Mouse (Mus musculus) heart, adult 2 months (tissue): ENCODE results near the gene Gm3336. TPM values are rescaled to one million over a fixed set of nuclear protein-coding genes. Genes with fewer than 3 reads are reported as not detected.

Experiments used
- DNase-seq, 2 experiments: peaks; one replicate each; pipeline ENCODE4 v3.0.0; 2021
- H3K27ac ChIP-seq: fragments of 200-600 bp; 2 replicates; pipeline ENCODE4 v1.8.1; 2022
- H3K27me3 ChIP-seq: fragments of 200-500 bp; 2 replicates; pipeline ENCODE4 v1.6.1; 2012; ENCODE audit warnings: mild to moderate bottlenecking, low read length, inconsistent platforms, mixed read lengths; ENCODE audit not compliant: control insufficient read depth, insufficient read depth
- H3K36me3 ChIP-seq: fragments of 200-500 bp; 2 replicates; pipeline ENCODE4 v1.6.1; 2012; ENCODE audit warnings: low read length, inconsistent platforms; ENCODE audit not compliant: control insufficient read depth, insufficient read depth
- H3K4me1 ChIP-seq: fragments of 200-500 bp; 2 replicates; pipeline ENCODE4 v1.6.1; 2011; ENCODE audit warnings: low read length; ENCODE audit not compliant: control insufficient read depth, insufficient read depth
- H3K4me3 ChIP-seq: fragments of 200-600 bp; 2 replicates; pipeline ENCODE4 v1.8.1; 2022
- H3K79me2 ChIP-seq: fragments of 200-500 bp; replicated peaks from 2 replicates; pipeline ENCODE4 v1.6.1; 2012; ENCODE audit warnings: mild to moderate bottlenecking, inconsistent platforms, low read length, moderate library complexity, mixed read lengths; ENCODE audit not compliant: control insufficient read depth, insufficient read depth
- H3K9ac ChIP-seq: fragments of 200-500 bp; 2 replicates; pipeline ENCODE4 v1.6.1; 2012; ENCODE audit warnings: low read depth, mild to moderate bottlenecking, control low read depth, inconsistent platforms, low read length, mixed read lengths
- CTCF ChIP-seq: fragments of 200-600 bp; IDR thresholded peaks from 2 replicates; pipeline ENCODE4 v1.8.1; 2022; ENCODE audit warnings: antibody characterized with exemption, mild to moderate bottlenecking, moderate library complexity
- EP300 ChIP-seq: fragments of 200-500 bp; IDR thresholded peaks from 2 replicates; pipeline ENCODE4 v1.6.1; 2011; ENCODE audit warnings: low read depth, low read length, control low read depth; ENCODE audit not compliant: insufficient read depth
- POLR2A ChIP-seq: fragments of 200-500 bp; IDR thresholded peaks from 2 replicates; pipeline ENCODE4 v1.6.1; 2011; ENCODE audit warnings: mild to moderate bottlenecking, low read depth, low read length, control low read depth; ENCODE audit not compliant: insufficient read depth
- WGBS: fragments of 180-500 bp; shearing (Covaris S2); methylation state at CpG from one replicate; pipeline ENCODE4 v1.1.7; 2018; 5-methylcytosine and 5-hydroxymethylcytosine counted together
- intact Hi-C: fragments of 180-260 bp; cut with DNase I; formaldehyde crosslinking; loops from one replicate; pipeline ENCODE4 v1.15.1; 2025
- polyA plus RNA-seq: library from polyadenylated mRNA; depleted of rRNA; stranded (reverse); fragments of >200 nt; gene quantifications from 2 replicates; pipeline ENCODE4 v1.2.3, GENCODE M21; 2012
- total RNA-seq, 2 experiments: library from RNA; stranded (reverse); gene quantifications; 2 replicates each; pipeline ENCODE4 v1.2.3; 2021

The Gm3336 gene
- total and polyA plus RNA-seq, 3 experiments: not detected

GRCm38 (mm10) chr8:70674716-70675115 lies 43.6 kb upstream of the Gm3336 start:
- intact Hi-C loops: no loop called here
- H3K79me2 ChIP-seq: no peaks in the 10 kb centered on the region
- H3K27me3 ChIP-seq: no peaks in the 10 kb centered on the region
- WGBS: 69% methylated on average over 4 of the region's 4 CpGs
- no peak overlapping the region for H3K9ac ChIP-seq
- DNase-seq: no peak
- no peak for TF ChIP-seq POLR2A
- no peak for TF ChIP-seq EP300
- TF ChIP-seq CTCF: no peak
- H3K36me3 ChIP-seq: no peaks in the 10 kb centered on the region
- H3K4me3 ChIP-seq: no peak overlapping the region
- H3K27ac ChIP-seq: peak overlapping the region; percentile 98
- H3K4me1 ChIP-seq: peaks cover 15% of the 10 kb centered on the region

GRCm38 (mm10) chr8:70675336-70675735 lies 43.0 kb upstream of the Gm3336 start:
- H3K4me3 ChIP-seq: no peak overlapping the region
- no peak overlapping the region for H3K9ac ChIP-seq
- no peaks in the 10 kb centered on the region for H3K27me3 ChIP-seq
- no peak overlapping the region; the same call in 1 of the 2 replicates for H3K27ac ChIP-seq
- intact Hi-C loops: no loop called here
- TF ChIP-seq EP300 (no peak), POLR2A (no peak), CTCF (no peak)
- WGBS: 56% methylated on average over 1 of the region's 1 CpGs
- no peaks in the 10 kb centered on the region for H3K36me3 ChIP-seq
- no peak for DNase-seq
- peaks cover 20% of the 10 kb centered on the region for H3K4me1 ChIP-seq
- no peaks in the 10 kb centered on the region for H3K79me2 ChIP-seq

- intact Hi-C loops: no loop called here
- TF ChIP-seq POLR2A (no peak), EP300 (no peak), CTCF (no peak)
- peaks cover 23% of the 10 kb centered on the region for H3K4me1 ChIP-seq
- WGBS: 93% methylated on average over 15 of the region's 15 CpGs
- H3K27ac ChIP-seq: no peak overlapping the region
- DNase-seq: no peak
- no peak overlapping the region for H3K9ac ChIP-seq
- H3K4me3 ChIP-seq: no peak overlapping the region
- H3K27me3 ChIP-seq: no peaks in the 10 kb centered on the region
- no peaks in the 10 kb centered on the region for H3K36me3 ChIP-seq
- H3K79me2 ChIP-seq: no peaks in the 10 kb centered on the region
Measured at GRCm38 (mm10) chr8:70677451-70678080, 40.8 kb upstream of the Gm3336 start.

- Histone ChIP-seq H3K27me3 (no peaks in the 10 kb centered on the region), H3K9ac (0 out of 2 replicates have a peak overlapping the region, but pooled peaks have one; percentile 15), H3K36me3 (no peaks in the 10 kb centered on the region), H3K27ac (peak overlapping the region; percentile 64), H3K79me2 (no peaks in the 10 kb centered on the region), H3K4me3 (no peak overlapping the region), H3K4me1 (peaks cover 23% of the 10 kb centered on the region)
- intact Hi-C loops: no loop called here
- TF ChIP-seq POLR2A: no peak
- TF ChIP-seq CTCF: no peak
- TF ChIP-seq EP300: no peak
- DNase-seq: no peak
Measured at GRCm38 (mm10) chr8:70678679-70679078, 39.7 kb upstream of the Gm3336 start.

- TF ChIP-seq POLR2A (no peak), CTCF (no peak)
- no peak for DNase-seq
- H3K4me3 ChIP-seq: no peak overlapping the region
- no peaks in the 10 kb centered on the region for H3K79me2 ChIP-seq
- H3K9ac ChIP-seq: no peak overlapping the region
- intact Hi-C loops: no loop called here
- peak overlapping the region; percentile 64 for H3K27ac ChIP-seq
- H3K4me1 ChIP-seq: peaks cover 16% of the 10 kb centered on the region
- WGBS: 84% methylated on average over 4 of the region's 4 CpGs
- no peaks in the 10 kb centered on the region for H3K27me3 ChIP-seq
- H3K36me3 ChIP-seq: no peaks in the 10 kb centered on the region
Measured at GRCm38 (mm10) chr8:70679404-70679803, 38.9 kb upstream of the Gm3336 start.

- Histone ChIP-seq H3K4me3 (no peak overlapping the region), H3K27me3 (no peaks in the 10 kb centered on the region), H3K27ac (peak overlapping the region; percentile 64), H3K79me2 (no peaks in the 10 kb centered on the region), H3K9ac (no peak overlapping the region), H3K4me1 (peaks cover 16% of the 10 kb centered on the region), H3K36me3 (no peaks in the 10 kb centered on the region)
- peak in 1 of 2 experiments; percentile 63 for DNase-seq
- TF ChIP-seq POLR2A (no peak), CTCF (no peak), EP300 (no peak)
- 25% methylated on average over 3 of the region's 3 CpGs for WGBS
- intact Hi-C loops: no loop called here
Measured at GRCm38 (mm10) chr8:70680039-70680438, 38.3 kb upstream of the Gm3336 start.
